Mouse (Mus musculus) left cerebral cortex, adult 6 months (tissue): ENCODE results near the gene Zc3h7a. TPM values are rescaled to one million over a fixed set of nuclear protein-coding genes. Genes with fewer than 3 reads are reported as not detected.

ENCODE experiments used
- long read RNA-seq, 2 experiments: library from polyadenylated mRNA; unstranded; transcript quantifications; one replicate each; pipeline ENCODE4 v2.0.0; 2019 to 2020
- polyA plus RNA-seq: library from polyadenylated mRNA; unstranded; fragments of <200 nt; fragmentation: Nextera tagmentation; gene quantifications from 2 replicates; pipeline ENCODE4 v1.2.3, GENCODE M21; 2021

The Zc3h7a gene
- 9.5 and 13.9 TPM in 2 replicates for polyA plus RNA-seq
- long read RNA-seq, experiment 1, transcript Zc3h7a-201 (23 exons, 3,825 nt), result major isoform, 44 of 107 reads
- long read RNA-seq, experiment 1, partial matches to known transcripts, result 24 of 107 reads
- long read RNA-seq, experiment 1, other reads (novel, unspliced or antisense), result 38 of 107 reads
- long read RNA-seq, experiment 2, transcript Zc3h7a-201 (23 exons, 3,825 nt), result major isoform, 5 of 35 reads
- long read RNA-seq, experiment 2, partial matches to known transcripts, result 22 of 35 reads
- long read RNA-seq, experiment 2, other reads (novel, unspliced or antisense), result 7 of 35 reads

DNA sequence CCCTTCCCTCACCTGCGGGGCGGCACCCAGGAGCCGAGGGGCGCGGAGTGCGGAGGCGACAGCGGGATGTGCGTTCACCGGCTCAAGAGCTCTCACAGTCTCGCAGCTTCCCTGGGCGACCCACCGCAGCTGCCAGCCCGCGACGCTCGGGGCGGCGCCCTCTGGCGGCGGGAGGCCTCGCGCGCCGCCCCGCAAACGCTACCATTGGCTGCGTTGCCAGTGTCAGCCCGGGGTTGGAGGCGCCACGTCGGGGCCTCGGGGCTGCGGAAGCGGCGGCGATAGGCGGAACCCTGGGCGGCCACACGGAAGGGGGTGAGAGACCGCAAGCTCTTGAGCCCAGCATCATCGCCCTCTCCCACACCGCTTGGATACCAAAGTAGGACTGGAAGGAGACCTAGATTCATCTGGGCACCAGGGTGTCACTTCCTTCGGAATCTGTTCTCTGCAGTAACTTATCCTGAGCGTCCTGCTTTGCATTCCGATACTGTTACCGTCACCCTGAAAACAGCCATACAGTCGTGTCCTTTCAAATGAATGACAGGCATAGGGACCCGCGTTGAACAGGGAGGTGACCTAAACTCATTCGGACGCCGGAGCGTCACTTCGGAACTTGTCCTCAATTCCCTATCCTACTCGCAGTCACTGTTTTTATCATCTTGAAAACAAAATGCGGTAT is at the start of gene Zc3h7a:
TSS of gene Zc3h7a (minus strand) at position 186 of the 676 bp plus-strand sequence.

GRCm38 (mm10) chr16:11202571-11203554 is 26.7 kb upstream of the Zc3h7a start, which contains the start of gene Rsl1d1:
Rsl1d1 (minus strand) TSS chr16:11203331.

DNA sequence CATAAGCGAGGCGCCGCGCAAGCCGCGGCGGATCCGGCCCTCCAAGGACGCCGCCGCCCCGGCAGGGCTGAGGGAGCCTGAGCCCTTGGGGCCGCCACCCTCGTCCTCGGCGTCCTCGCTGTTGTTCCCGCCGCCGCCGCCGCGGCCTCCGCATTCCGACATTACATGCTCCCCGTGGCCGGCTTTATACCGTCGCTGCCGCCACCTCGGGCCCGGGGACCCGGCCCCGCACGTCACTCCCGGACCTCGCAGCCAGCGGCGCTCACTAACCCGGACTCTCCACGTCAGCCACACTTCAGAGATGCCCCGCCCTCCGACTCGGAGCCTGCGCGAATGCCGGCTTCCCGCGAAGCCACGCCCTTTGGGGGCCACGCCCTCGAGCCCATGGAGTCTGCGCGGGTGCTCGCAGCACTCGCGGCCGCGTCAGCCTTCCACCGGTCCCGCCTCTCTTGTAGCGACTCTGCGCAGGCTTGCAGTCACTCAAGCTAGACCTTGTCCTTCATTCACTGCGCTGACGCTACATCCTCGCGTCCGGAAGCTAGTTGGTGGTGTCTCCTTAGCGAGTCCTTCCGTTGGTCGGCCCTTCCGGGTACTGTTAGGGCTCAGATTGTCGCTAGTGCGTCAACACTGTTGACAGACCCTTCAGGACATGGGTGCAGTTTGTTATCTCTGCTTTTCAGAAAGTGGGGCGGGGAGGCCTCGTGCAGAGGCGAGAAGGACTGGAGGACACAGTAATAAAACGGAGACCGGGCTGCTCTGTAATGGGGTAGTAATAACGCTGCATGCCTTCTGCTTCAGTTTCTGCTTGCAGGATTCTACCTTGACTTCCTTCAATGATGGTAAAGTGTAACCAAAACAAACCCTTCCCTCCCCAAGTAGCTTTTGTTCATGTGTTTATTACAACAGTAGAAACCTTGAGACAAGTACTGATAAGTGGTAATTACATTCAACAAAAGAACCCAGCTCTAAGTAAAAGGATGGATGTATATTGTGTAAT is 41.5 kb downstream of the Zc3h7a start, which contains the start of gene Txndc11:
TSS of gene Txndc11 (minus strand) at position 303 of the 997 bp plus-strand sequence.

Other genes starting within 250 kb of the Zc3h7a start
- 44.2 and 75.8 TPM in 2 replicates for gene Snn, start 115.4 kb downstream of the Zc3h7a start, polyA plus RNA-seq
- gene Litaf, start 110.2 kb downstream of the Zc3h7a start, polyA plus RNA-seq, result 19.7 and 25.1 TPM in 2 replicates
- 10.9 and 15.5 TPM in 2 replicates for gene Txndc11, start 41.7 kb downstream of the Zc3h7a start, polyA plus RNA-seq
- 42.2 and 47.6 TPM in 2 replicates for gene Rsl1d1, start 26.9 kb upstream of the Zc3h7a start, polyA plus RNA-seq
- 9.9 and 29.2 TPM in 2 replicates for gene Gspt1, start 77.9 kb upstream of the Zc3h7a start, polyA plus RNA-seq
- gene Tnfrsf17, start 137.4 kb upstream of the Zc3h7a start, polyA plus RNA-seq, result 1.6 and 2.5 TPM in 2 replicates
- gene Snx29, start 146.5 kb upstream of the Zc3h7a start, polyA plus RNA-seq, result 3.2 and 4.8 TPM in 2 replicates